Mouse (Mus musculus) E14TG2a.4 (cell line): ENCODE measurements around the gene Supv3l1.

Source experiments
- CTCF ChIP-seq: conservative IDR thresholded peaks from 2 replicates; pipeline ENCODE4 v1.5.1; 2014; ENCODE audit warnings: low read length
- NANOG ChIP-seq: IDR thresholded peaks from 2 replicates; pipeline ENCODE4 v1.6.1; 2014; ENCODE audit warnings: borderline replicate concordance, low read length, mixed read lengths
- POU5F1 ChIP-seq: IDR thresholded peaks from 2 replicates; pipeline ENCODE4 v1.6.1; 2014; ENCODE audit warnings: low read length, borderline replicate concordance

DNA sequence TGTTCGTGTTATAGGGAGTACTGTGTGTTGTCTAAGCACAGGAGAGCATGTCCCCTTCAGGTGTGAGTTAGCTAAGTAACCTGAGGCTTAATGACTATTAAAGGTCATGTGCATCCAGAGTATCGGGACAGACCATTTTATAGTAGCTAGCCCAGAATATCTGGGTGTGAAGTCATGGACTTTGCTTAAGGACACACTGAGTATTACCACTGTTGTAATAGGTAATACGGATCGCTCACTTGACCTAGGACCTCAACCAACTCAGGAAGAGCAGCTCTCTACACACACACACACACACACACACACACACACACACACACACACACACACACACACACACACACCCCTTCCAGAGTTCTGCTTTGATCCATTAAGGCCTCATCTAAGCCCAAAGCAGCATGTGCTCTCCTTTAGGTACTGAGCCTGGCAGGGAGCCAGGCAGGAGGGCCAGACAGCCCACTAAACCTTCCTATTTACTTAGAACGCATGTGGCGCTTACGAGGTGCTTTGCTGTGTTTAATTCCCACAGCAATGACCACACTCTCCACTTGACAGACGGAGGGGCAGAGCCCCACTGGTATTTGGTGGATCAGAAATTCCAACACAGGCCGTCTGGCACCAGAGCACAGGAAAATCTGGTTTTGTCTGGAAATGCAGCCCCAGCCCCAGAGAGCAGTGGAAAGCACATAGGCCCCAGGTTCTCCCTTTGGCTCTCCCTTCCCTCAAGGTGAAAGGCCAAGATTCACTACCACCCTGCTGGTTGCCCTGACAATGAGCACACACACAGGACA is 24.3 kb downstream of the Supv3l1 start:
- TF ChIP-seq CTCF (no peak), NANOG (no peak), POU5F1 (no peak)
